Mouse (Mus musculus): ENCODE measurements around the gene Tsn. TPM values are rescaled to one million over a fixed set of nuclear protein-coding genes. Genes with fewer than 3 reads are reported as not detected.

Tsn gene
- 100 to 1,000 TPM; 221 to 249 TPM for polyA plus RNA-seq (2017; shearing (Covaris generic))

- no peak for ATAC-seq
Measured at GRCm38 (mm10) chr1:118311622-118312326, at the start of gene Tsn. Tsn (minus strand) TSS chr1:118311739.

DNA sequence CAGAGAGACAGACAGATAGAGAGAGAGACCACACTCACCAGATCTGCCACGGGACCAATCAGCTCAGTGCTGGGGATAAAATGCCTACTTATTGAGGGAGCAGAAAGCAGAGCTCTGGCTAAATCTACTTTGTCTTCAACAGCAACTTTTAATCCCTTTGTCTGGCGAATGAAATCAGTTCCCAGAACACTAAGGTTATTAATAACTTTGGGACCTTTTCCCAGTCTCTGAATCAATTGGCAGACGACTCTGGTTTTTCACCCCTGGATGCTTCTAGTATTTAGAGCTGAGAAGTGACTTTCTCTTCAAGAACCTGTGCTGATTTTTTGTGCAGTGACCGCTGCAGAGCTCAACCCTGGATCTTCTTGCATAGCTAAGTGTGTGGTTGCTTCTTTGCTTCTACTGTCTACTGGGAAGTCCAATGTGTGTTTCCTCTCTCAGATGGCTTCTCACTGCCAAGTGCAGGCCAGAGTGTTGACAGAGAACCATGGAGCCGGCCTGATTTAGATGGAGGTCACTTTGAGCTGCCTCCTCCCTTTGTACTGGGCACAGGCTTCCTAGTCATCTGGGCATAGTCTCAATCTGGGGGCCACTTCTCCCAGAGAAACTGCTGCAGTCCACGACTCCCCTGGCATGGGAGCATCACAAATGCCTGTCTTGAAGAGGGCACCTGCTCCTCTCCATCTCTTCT lies 47.7 kb upstream of the Tsn start:
- ATAC-seq: no peak

- ATAC-seq: no peak
Measured at GRCm38 (mm10) chr1:118349922-118350321, 38.4 kb upstream of the Tsn start.

- ATAC-seq: no peak
Measured at GRCm38 (mm10) chr1:118343649-118344435, 32.3 kb upstream of the Tsn start.

DNA sequence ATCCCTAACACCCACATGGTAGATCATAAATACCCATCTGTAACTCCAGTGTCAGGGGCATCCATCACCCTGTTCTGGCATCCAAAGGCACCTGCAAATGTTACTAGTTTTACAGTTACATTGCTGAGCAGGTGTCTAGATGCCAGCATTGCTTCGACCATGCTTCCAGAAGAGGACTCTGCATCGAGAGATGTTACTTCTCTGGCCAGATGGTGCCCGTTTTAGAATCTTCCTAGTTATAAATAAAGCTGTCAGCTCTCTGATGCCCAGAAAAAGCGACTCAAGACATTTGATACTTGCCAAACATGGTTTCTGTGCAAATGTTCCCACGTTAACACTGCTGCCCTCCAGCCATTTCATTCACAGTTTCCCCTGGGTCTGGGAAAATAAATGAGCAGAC lies 26.4 kb upstream of the Tsn start:
- no peak for ATAC-seq

GRCm38 (mm10) chr1:118335847-118336246 lies 24.3 kb upstream of the Tsn start:
- peak; percentile 43 for ATAC-seq

- no peak for ATAC-seq
Measured at GRCm38 (mm10) chr1:118334749-118335713, 23.5 kb upstream of the Tsn start.

DNA sequence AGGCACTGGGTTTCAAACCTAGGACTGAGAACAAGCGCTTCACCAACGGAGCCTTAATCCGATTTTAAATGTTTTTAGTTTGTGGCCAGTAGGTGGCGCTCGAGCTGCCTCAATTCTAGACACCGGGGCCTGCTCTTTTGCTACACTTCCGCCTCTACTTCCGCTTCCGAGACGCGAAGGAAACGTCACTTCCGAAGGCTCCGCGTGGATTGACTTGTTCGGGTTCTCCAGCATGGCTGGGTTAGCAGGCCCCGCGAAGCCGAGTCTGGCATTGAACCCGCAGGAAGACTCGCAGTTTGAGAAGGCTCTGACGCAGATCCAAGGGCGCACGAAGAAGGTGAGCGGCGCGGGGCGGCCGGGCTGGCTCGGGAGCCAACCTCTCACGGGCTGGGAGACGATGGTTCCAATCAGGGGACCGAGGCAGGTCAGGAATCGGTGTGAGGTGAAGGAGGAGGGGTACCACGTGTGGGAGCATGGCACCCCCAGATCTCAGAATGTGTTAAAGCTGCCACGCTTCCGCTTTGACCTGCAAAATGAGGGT lies 10.2 kb upstream of the Tsn start, which contains the start of gene Nifk:
TSS of gene Nifk (plus strand) at position 179 of the 541 bp plus-strand sequence.
- peak; percentile 98 for ATAC-seq

GRCm38 (mm10) chr1:118320696-118321095 lies 9.2 kb upstream of the Tsn start:
- no peak for ATAC-seq

DNA sequence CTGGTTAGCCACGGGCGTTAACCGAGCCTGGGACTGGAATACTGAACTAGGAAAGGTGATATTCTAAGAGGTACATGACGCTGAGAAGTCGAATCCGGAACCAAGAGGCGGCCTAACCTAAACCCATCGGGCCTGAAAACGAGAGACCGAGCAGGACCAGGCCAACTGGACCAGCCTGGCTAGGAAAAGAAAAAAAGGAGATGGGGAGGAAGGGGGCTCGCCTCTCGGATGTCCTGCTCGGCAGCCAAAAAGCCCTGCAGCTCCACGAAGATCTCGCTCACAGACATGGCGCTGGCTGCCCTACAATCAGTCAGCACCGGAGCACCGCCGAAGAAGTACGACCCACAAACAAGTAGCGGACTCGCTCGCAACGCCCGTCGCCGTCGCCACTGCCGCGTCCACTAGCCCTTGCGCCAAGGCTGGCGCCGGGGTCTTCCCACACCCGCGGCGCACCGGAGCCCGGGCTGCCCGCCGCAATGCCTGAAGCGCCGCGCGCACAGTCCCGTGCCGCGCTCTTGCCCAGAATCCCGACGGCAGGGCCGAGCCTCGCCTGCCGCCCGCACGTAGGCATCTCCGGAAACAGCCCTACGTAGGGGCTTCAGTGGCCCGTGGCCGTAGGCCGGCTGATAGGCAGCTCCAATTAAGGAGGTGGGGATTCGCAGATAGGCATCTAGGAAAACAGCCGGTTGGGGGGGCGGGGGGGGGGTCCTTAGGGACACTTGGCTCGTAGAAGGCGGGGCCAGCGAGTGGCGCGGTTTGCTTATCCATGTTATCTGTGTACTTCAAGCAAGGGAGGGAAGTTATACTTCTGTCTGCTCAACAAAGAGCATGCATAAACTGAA lies 538 bp downstream of the Tsn start:
- ATAC-seq: peak; percentile 88

DNA sequence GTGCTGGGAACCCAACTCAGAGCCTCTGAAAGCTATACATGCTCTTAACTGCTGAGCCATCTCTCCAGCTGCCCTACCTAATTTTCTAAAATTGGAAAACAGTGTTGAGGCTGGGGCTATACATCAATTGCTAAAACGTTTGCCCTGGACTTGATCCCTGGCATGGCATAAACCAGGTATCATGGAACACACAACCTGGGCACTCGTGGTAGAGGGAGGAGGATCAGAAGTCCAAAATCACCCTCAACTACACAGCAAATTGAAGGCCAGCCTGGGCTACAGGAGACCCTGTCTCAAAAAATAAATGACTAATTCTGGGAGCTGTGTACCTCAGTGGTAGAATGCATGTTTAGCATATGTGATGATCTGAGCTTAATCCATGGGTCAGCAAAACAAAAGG lies 13.8 kb downstream of the Tsn start:
- no peak for ATAC-seq

- no peak for ATAC-seq
Measured at GRCm38 (mm10) chr1:118296673-118297072, 14.9 kb downstream of the Tsn start.

GRCm38 (mm10) chr1:118294826-118295225 lies 16.7 kb downstream of the Tsn start:
- no peak for ATAC-seq

DNA sequence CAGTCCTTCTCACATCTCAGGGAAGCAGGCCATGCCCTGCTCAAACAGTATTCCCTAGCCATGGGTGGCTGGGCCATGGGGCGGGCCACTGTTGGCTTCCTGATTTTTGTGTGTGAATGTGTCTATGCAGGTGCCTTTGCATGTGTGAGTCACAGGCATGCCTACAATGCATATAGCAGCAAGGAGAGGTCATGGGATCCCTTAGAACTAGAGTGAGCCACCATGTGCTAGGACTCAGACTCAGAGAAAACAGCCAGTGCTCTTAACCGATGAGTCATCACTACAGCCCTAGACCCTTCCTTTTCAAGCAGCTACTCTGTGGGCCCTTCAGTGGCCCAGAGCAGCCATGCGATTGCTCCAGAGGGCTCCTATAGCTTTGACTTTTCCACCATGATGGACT lies 17.3 kb downstream of the Tsn start:
- no peak for ATAC-seq

GRCm38 (mm10) chr1:118292291-118292690 lies 19.2 kb downstream of the Tsn start:
- ATAC-seq: no peak

DNA sequence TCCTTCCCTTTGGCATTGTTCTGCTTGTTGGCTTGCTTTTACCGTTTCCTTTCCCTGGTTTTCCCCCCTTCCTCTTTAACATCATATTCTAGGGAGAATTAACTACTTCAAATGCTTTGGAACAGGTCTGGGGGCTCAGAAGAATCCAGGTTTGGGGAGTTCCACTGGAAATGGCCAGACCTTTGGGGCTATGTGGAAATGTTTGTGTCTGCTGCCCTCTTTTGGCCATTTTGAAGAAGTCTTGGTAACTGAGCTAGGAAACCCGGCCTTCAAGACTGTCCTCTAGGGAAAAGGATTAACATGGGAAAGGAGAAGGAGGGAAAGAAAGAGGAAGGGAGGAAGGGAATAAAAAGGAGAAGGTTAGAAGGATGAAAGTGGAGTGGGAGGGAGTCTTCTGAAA lies 36.4 kb downstream of the Tsn start:
- no peak for ATAC-seq

GRCm38 (mm10) chr1:118251931-118252330 lies 59.6 kb downstream of the Tsn start:
- ATAC-seq: no peak

Measured in activated CD4-positive, CD25-positive, alpha-beta regulatory T cell, adult 4 months (primary cell).